Mouse (Mus musculus) right cerebral cortex, postnatal 14 days (tissue): ENCODE results near the gene D430041D05Rik.
A peak's percentile ranks its signal among the peaks of the same experiment; 100 is the strongest.
"Not testable (repeated sequence)": the region's sequence is repeated elsewhere in the genome, so short reads cannot be mapped to it uniquely, and the experiment has no call there.

Experiments used
- DNase-seq: peaks from one replicate; pipeline ENCODE4 v3.0.0; 2022

Gene D430041D05Rik

GRCm38 (mm10) chr2:104109528-104109927 lies 301.3 kb downstream of the D430041D05Rik start:
- DNase-seq, result no peak

GRCm38 (mm10) chr2:104109021-104109420 lies 301.8 kb downstream of the D430041D05Rik start:
- not testable (repeated sequence) for DNase-seq

GRCm38 (mm10) chr2:104104800-104105199 lies 306.0 kb downstream of the D430041D05Rik start:
- DNase-seq, result no peak

GRCm38 (mm10) chr2:104099946-104100345 lies 310.9 kb downstream of the D430041D05Rik start:
- DNase-seq, result no peak

GRCm38 (mm10) chr2:104099231-104099585 lies 311.6 kb downstream of the D430041D05Rik start:
- DNase-seq, result no peak

- no peak for DNase-seq
Measured at GRCm38 (mm10) chr2:104098529-104099230, 312.1 kb downstream of the D430041D05Rik start.

GRCm38 (mm10) chr2:104097396-104097795 lies 313.4 kb downstream of the D430041D05Rik start:
- not testable (repeated sequence) for DNase-seq

- not testable (repeated sequence) for DNase-seq
Measured at GRCm38 (mm10) chr2:104096796-104097195, 314.0 kb downstream of the D430041D05Rik start.

- DNase-seq, result no peak
Measured at GRCm38 (mm10) chr2:104096256-104096655, 314.6 kb downstream of the D430041D05Rik start.

GRCm38 (mm10) chr2:104095741-104096213 lies 315.0 kb downstream of the D430041D05Rik start, which contains the start of gene Cd59a:
Gene Cd59a (plus strand): TSS chr2:104095801.
- DNase-seq, result peak; percentile 41

- DNase-seq, result no peak
Measured at GRCm38 (mm10) chr2:104093305-104093704, 317.5 kb downstream of the D430041D05Rik start.
